Mouse (Mus musculus) ovary, postnatal 14 days (tissue): Measurements from ENCODE around the gene Thpo.

Experiments used
- DNase-seq: peaks from one replicate; pipeline ENCODE4 v3.0.0; 2022; ENCODE audit warnings: low spot score

The Thpo gene

GRCm38 (mm10) chr16:20724338-20724748 lies 10.0 kb downstream of the Thpo start:
- peak; percentile 52 for DNase-seq

- DNase-seq, result no peak
Measured at GRCm38 (mm10) chr16:20723247-20723646, 11.1 kb downstream of the Thpo start.

- DNase-seq, result no peak
Measured at GRCm38 (mm10) chr16:20722736-20723135, 11.6 kb downstream of the Thpo start.

GRCm38 (mm10) chr16:20721808-20722207 lies 12.5 kb downstream of the Thpo start:
- DNase-seq, result no peak

DNA sequence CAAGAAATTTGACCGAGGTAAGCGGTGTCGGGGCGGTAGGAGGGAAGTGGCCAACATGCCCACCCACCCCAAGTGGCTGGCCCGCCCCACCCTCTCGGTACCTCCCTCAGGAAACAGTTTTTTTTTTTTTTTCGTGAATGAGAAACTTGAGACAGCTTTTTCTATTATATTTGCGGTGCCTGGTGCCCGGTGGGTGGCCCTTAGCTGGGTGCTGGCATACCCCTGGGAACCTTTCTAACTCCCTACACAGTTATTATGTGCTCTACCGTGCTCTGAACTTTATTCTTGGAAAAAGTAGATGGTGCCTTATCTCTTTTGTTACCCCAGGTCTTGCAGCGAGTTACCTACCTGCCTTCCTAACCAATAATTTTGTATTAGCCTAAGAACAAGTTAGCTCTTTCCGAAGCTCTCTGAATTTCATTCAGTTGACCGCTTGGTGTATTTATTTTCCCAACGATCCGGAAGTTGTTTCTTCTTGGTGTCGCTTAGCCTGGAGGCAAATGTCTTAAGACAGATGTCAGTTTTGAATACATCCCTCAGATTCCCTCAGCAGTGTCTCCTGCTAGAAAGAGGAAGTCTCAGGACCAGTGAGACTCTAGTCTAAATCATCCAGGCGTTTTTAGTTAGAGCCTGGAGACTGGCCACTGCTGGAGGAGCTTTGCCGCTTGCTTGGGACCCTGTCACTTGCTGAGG lies 16.2 kb downstream of the Thpo start:
- DNase-seq, result no peak

DNA sequence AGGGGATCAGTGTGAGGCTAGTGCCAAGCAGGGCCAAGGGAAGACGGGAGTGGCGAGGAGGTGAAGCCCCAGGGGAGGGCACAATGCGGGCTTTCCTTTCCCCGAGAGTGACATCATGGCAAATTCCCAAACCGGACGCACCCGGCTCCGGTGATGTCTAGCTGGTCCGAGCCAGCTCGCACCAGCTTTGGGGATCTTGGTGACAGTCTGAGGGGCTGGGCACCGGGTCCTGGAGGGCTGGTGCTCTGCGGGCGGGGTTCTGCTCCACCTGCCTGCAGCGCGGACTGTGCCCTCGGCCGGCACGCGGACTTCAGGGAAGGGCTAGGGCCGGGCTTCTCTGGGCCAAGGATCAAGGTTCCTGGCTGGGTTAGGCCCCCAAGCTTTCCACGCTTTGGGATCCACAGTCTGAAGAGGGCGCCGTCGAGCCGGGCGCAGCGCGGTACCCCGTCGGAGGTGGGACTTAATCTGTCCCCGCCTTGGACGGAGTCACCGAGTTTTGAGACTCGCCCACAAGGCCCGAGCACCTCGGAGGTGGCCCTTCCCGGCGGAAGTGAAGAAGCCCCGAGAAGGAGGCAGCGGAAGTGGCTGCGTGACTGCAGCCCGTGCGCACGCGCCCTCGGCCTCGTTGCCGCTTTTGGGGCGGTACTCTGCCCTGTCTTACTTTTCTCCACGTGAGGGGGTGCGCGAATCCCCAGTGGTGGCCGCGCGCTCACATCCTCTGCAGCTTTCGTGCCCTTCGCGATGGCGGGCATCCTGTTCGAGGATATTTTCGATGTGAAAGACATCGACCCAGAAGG lies 16.9 kb downstream of the Thpo start, which contains the start of the genes Polr2h and Clcn2:
Polr2h (plus strand) TSS at position 485 of the 797 bp plus-strand sequence.
Clcn2 (minus strand) TSS at position 566 of the 797 bp plus-strand sequence.
- peak; percentile 97 for DNase-seq

GRCm38 (mm10) chr16:20716841-20717180 lies 17.5 kb downstream of the Thpo start:
- DNase-seq, result no peak

- DNase-seq, result peak; percentile 70
Measured at GRCm38 (mm10) chr16:20715976-20716840, 18.1 kb downstream of the Thpo start.

- DNase-seq, result no peak
Measured at GRCm38 (mm10) chr16:20715566-20715965, 18.7 kb downstream of the Thpo start.

DNA sequence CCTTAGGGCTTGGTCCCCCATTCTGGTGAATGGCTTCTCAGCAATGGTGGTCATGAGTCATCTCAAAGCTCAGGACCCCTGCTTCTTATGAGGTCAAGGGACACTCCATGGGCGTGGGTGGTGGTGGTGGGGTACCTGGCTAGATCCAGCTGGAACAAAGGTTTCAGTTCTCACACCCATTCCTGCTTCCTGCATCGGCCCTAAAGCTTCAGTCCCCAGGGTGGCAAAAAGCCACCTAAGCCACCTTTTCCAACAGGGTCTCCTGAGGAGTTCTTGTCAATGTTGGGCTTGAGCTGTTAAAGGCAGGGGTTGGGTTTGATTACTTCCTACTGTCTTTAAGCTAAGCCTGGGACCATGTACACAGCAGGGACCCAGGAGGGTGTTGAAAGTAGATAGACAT lies 19.1 kb downstream of the Thpo start:
- no peak for DNase-seq

DNA sequence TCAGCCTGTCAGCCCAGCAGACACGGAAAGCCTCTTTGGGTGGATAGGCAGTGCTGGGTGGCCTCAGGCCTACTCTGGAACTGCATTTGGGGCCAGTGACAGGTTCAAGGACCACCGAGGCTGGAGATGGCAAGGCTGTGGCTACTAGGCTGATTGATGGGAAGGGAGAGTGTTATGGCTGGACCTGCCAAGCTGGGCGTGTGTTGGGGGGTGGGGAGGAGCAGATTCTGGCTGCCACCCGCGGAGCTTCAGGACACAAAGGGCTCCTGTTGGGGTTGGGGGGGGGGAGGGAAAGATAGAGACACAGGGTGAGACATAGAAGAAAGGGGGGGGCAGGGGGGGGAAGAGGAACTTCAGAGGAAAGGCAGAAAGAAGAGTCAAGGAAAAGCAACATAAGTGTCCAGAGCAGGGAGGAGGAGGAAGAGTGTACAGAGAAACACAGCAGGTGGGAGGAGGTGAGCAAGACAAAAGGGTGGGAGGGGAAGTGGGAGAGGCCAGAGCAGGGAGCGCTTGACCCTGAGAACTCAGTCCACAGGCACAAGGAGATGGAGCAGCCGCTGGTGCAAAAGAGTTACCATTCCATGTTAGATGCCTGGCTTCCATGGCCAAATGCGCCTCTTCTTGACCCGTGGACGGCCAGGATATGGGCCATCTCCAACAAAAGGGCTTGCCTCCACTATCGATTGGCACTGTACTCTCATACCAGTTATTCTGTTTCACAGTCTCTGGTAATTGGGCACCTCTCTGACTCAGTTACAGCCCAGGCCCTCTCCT lies 19.8 kb downstream of the Thpo start:
- no peak for DNase-seq

- DNase-seq, result no peak
Measured at GRCm38 (mm10) chr16:20712889-20713288, 21.4 kb downstream of the Thpo start.

GRCm38 (mm10) chr16:20712190-20712589 lies 22.1 kb downstream of the Thpo start:
- DNase-seq, result no peak

GRCm38 (mm10) chr16:20710810-20711209 lies 23.5 kb downstream of the Thpo start:
- DNase-seq, result no peak

DNA sequence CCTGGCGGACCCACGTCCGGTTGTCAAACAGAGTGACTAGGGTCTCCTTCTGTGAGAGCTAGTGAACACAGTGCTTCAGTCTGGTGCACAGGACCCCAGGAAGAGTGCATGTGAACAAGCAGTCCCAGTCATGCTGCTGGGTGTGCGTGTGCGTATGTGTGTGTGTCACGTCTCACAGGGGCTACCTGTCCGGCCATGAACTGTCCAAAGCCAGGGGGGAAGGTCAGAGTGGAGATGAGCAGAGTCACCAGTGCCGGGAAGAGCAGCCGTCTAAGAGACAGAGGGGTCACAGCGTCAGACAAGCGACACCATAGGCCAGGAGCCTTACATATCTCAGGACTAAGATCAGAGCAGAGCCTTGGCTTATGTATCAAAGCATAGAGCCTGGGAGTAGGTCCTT lies 23.9 kb downstream of the Thpo start:
- DNase-seq, result no peak

DNA sequence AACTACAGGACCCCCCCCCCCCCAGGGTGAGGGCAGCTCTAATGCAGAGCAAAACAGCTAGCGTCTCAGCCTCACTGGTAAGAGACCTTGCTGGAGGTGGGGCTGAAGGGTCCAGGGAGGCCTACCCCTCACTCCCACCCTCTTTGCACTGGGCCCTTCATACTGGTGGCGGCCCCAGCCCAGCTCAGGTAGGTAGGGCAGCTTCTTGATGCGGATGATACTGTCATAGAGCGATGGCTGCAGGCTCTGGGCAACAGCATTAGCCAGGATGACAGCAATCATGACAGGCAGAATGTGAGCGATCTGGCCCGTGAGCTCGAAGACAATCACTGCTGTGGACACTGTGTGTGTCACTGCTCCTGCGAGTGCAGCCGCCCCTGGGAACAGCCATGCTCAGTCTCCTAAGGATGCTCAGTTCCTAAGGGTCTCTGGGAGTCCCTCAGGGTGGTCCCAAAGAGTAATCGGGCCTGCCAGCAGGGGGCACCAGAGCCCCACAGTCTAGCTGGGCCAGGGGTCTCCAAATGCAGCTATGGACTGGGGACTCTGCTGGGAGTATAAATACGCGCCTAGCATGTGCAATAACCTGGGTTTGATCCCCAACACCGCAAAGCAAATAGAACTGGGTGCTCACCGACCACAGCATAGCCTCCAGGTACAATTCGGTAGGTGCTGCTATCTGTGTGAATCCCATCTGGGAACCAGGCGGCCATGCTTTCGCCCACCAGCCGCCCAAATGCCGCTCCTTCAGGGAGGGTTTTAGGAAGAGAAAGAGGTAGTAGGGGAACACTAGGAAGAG lies 25.2 kb downstream of the Thpo start:
- DNase-seq, result no peak

DNA sequence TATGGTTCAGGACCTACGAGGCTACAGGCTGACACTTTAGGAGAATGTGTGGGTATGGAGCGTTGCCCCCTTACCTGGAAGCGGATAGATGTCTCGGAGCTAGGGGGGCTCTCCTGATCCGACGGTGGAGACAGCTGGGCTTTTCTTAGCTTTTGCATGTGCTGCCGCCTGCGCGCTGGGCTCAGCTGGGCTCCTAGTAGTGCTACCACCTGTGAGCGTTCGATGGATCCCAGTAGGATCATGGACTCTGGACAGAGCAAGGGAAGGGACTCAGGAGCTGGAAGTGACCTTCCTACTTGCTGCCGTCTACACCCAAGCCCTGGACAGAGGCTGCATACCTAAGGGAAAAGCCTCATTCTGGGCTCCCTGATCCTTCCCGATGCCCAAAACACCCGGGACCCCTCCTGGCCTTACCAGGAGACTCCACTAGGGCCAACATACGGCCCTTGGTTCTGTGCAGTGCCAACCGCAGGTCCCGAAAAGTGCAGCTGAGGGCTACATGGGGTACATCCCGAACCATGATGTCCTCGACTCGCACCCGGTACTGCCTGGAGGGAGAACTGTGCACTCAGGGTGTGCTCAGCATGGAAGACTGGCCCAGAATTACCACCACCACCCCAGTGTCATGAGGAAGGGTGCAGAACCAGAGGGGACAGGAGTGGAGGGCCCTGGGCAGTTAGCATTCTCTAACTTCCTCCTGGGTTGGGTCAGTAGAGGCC lies 25.9 kb downstream of the Thpo start:
- no peak for DNase-seq

DNA sequence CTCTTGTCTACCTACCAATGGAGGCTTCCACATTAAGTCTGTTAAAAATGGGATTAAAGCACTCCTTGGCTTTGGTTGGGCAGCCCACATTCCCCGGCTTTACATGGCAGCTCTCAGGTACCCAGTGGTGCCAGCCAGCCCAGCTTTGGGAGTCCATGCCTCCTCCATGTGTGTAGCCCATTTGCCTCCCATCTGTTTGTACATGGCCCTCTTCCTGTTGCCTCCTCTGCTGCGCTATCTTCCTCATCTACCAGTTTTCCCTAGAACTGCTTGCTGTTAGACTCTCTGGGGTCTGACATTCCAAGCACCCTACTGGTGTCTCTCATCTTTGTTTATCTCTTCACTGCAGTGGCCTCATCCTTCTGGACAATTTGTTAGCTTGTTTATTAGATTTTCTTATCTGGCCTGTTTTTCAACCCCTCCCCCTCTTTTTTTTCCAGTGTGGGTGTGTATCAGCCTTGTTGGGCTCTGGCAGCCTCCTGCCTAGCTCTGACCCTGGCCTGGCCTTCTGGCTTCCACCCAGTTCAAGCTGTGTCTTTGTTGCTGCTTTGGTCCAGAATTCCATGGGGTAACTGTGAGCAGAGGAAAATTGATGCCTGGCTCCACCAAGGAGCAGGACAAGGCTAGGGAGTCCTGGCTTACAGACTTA lies 27.8 kb downstream of the Thpo start:
- no peak for DNase-seq

DNA sequence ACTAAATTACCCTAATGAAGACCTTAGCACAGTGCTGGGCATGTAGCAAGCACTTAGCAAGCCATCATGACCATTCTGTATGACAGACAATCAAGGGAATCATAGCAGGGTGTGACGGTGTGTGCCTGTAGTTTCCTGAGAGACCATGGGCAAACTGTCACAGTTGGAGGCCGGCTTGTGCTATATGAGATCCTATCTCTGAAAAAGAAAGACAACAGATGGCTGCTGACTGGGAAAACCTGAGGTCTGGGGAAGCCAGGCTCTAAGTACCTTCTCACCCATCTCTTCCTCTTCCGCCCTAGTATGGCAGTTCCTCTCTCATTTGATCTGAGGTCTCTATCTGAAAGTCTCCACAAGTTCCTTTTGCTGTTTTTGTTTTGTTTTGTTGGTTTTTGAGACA lies 28.5 kb downstream of the Thpo start:
- no peak for DNase-seq
